Comparison of ENCODE assay signal across 8 mouse cellular contexts in the genomic region with DNA sequence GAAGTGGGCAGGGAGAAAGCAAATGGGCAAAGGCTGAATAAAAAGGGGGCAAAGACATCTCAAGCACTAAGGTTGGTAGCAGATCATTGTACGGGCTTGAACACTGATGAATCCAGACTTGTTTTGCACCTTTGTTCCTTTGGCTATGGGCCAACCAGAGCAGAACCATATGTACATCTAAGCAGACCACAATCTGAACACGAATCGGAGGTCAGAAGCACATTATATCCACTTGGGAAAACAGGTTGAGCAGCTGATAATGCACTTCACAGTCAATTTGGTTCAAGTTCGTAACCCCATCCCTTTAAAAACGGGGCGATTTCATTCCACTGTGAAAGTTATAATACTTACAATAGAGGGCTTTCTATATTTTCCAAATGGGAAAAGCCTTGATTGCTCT. TPM values are rescaled to one million over a fixed set of nuclear protein-coding genes. Genes with fewer than 3 reads are reported as not detected.
DNase-seq lines count a peak whose midpoint lies in the region; ATAC-seq lines count a peak whose summit lies in the region.

No protein-coding gene starts in this region.

- H3K36me3 ChIP-seq in heart, embryonic 14.5 days (ENCODE audit: control insufficient read depth, insufficient read depth, low read length), result no peaks in the 10 kb centered on the region
- 0 out of 2 replicates have a peak, but pooled peaks cover 3% of the 10 kb centered on the region for H3K36me3 ChIP-seq in midbrain, embryonic 10.5 days

- no peaks in the 10 kb centered on the region for H3K9me3 ChIP-seq in heart, embryonic 14.5 days (ENCODE audit: control insufficient read depth, low read length)
- no peaks in the 10 kb centered on the region for H3K9me3 ChIP-seq in midbrain, embryonic 10.5 days (replicated peaks)

- peak; percentile 12 for DNase-seq in right cerebral cortex, adult 18-20 months
- no peak for DNase-seq in right cerebral cortex, postnatal 36 days (ENCODE audit: low spot score in 2 of 2)
- peak; percentile 46 for DNase-seq in cerebellum, adult 8-10 months
- DNase-seq in kidney, postnatal 36 days, result peak; percentile 50 to 52
- no peak for DNase-seq in midbrain, embryonic 10.5 days (ENCODE audit: low spot score)
- DNase-seq in ovary, adult 18-20 months (ENCODE audit: low spot score), result no peak
- DNase-seq in thymus, postnatal 4 days, result no peak

- H3K27ac ChIP-seq in heart, embryonic 14.5 days (replicated peaks in 1 of 2; ENCODE audit: control insufficient read depth in 1 of 2, insufficient read depth in 1 of 2, low read depth in 2 of 2, low read length in 2 of 2), result peak overlapping the region; percentile 59 to 88
- peak overlapping the region; percentile 95 for H3K27ac ChIP-seq in midbrain, embryonic 10.5 days (replicated peaks)

- peaks cover 0 to 7% of the 10 kb centered on the region in 2 experiments; a peak in 2 of 4 replicates for H3K4me1 ChIP-seq in heart, embryonic 14.5 days (ENCODE audit: control insufficient read depth in 2 of 2, insufficient read depth in 2 of 2, low read length in 2 of 2)
- H3K4me1 ChIP-seq in midbrain, embryonic 10.5 days, result peaks cover 19% of the 10 kb centered on the region

- H3K4me2 ChIP-seq in heart, embryonic 14.5 days (ENCODE audit: low read length), result peak overlapping the region; percentile 68

- H3K4me3 ChIP-seq in heart, embryonic 14.5 days (ENCODE audit: control insufficient read depth in 1 of 2, insufficient read depth in 1 of 2, low read depth in 1 of 2, low read length in 2 of 2), result peak overlapping the region; percentile 68 to 86
- peak overlapping the region; percentile 74 for H3K4me3 ChIP-seq in midbrain, embryonic 10.5 days

- no peaks in the 10 kb centered on the region for H3K27me3 ChIP-seq in heart, embryonic 14.5 days (ENCODE audit: control insufficient read depth, insufficient read depth, low read length)
- H3K27me3 ChIP-seq in midbrain, embryonic 10.5 days (ENCODE audit: low read depth, poor library complexity, severe bottlenecking), result no peaks in the 10 kb centered on the region

- H3K9ac ChIP-seq in heart, embryonic 14.5 days (ENCODE audit: low read length), result peak overlapping the region; percentile 83

- 4% methylated on average over 6 of the region's 6 CpGs for WGBS in heart, embryonic 14.5 days
- 19% methylated on average over 6 of the region's 6 CpGs for WGBS in midbrain, embryonic 10.5 days

- no peak for ATAC-seq in heart, embryonic 14.5 days (ENCODE audit: insufficient number of reproducible peaks, insufficient read depth, low FRiP score, low read depth)

RNA-seq across cellular contexts. Expression of a gene that starts 1.0 kb away (rescaled TPM):
- 6.6 and 8.1 TPM in 2 replicates for polyA plus RNA-seq in heart, embryonic 14.5 days (2014; fragmentation: Nextera tagmentation; extraction: Ambion mirVana)
- polyA plus RNA-seq in midbrain, embryonic 10.5 days (2016; fragmentation: Nextera tagmentation; extraction: Ambion mirVana), result 10.3 TPM in 2 replicates

RNA-seq across cellular contexts. Expression of a gene that starts 7.7 kb away (rescaled TPM):
- 1.9 and 3.3 TPM in 2 replicates for polyA plus RNA-seq in heart, embryonic 14.5 days (2014; fragmentation: Nextera tagmentation; extraction: Ambion mirVana)
- polyA plus RNA-seq in midbrain, embryonic 10.5 days (2016; fragmentation: Nextera tagmentation; extraction: Ambion mirVana), result 5.3 and 5.6 TPM in 2 replicates

RNA-seq across cellular contexts. Expression of a gene that starts 55.1 kb away (rescaled TPM):
- 45.2 and 52.9 TPM in 2 replicates for polyA plus RNA-seq in heart, embryonic 14.5 days (2014; fragmentation: Nextera tagmentation; extraction: Ambion mirVana)
- 91.0 and 91.6 TPM in 2 replicates for polyA plus RNA-seq in midbrain, embryonic 10.5 days (2016; fragmentation: Nextera tagmentation; extraction: Ambion mirVana)

Comparison
In these comparisons a context has a peak if more than half of its experiments do, and no peak if none do; other contexts are left out.
1. DNase-seq: peak in right cerebral cortex, adult 18-20 months (single experiment), cerebellum, adult 8-10 months (single experiment) and kidney, postnatal 36 days (2 of 2); none in right cerebral cortex, postnatal 36 days (0 of 2), midbrain, embryonic 10.5 days (single experiment), ovary, adult 18-20 months (single experiment) and thymus, postnatal 4 days (single experiment).